Mouse (Mus musculus): Measurements from ENCODE around the gene H3f3a.

GRCm38 (mm10) chr1:180765393-180765792 is 48.4 kb downstream of the H3f3a start:
- TF ChIP-seq CTCF (conservative IDR thresholded peaks at IDR 0.05 in 1 of 2, IDR thresholded peaks at IDR 0.05 in 1 of 2; ENCODE audit: low read depth in 2 of 2, low read length in 2 of 2): no peak
- no peak for TF ChIP-seq GABPA (IDR thresholded peaks at IDR 0.05; ENCODE audit: insufficient replicate concordance, low read depth, low read length)
- TF ChIP-seq POLR2A (IDR thresholded peaks at IDR 0.05; ENCODE audit: low read depth, low read length): no peak
- TF ChIP-seq CHD2 (IDR thresholded peaks at IDR 0.05; ENCODE audit: low read length): peak; percentile 26; the same call in 1 of the 2 replicates
- TF ChIP-seq USF2 (conservative IDR thresholded peaks at IDR 0.05; ENCODE audit: low read depth, low read length): no peak
- no peak for TF ChIP-seq MAZ (IDR thresholded peaks at IDR 0.05; ENCODE audit: low read depth, low read length)
- peak; percentile 96 for TF ChIP-seq BHLHE40 (IDR thresholded peaks at IDR 0.05; ENCODE audit: low read depth, low read length)
- no peak for TF ChIP-seq TBP (conservative IDR thresholded peaks at IDR 0.05; ENCODE audit: low read depth, low read length)
- no peak for TF ChIP-seq NELFE (IDR thresholded peaks at IDR 0.05; ENCODE audit: low read depth, low read length)
- no peak for TF ChIP-seq E2F4 (IDR thresholded peaks at IDR 0.05; ENCODE audit: insufficient replicate concordance, low read depth, low read length)
- peak; percentile 97 for TF ChIP-seq TCF12 (IDR thresholded peaks at IDR 0.05; ENCODE audit: low read depth, low read length)

All from CH12.LX (cell line).